Mouse (Mus musculus) cerebellum, adult 9-11 months (tissue): ENCODE measurements at regions not wholly inside any gene's neighbourhood (a gene's known extent, or its start where the extent isn't known, plus 50 kb on each side); places are given as distances from the start of the nearest gene placed in this dataset.

Source experiments
- DNase-seq: peaks from one replicate; pipeline ENCODE4 v3.0.0; 2022

DNA sequence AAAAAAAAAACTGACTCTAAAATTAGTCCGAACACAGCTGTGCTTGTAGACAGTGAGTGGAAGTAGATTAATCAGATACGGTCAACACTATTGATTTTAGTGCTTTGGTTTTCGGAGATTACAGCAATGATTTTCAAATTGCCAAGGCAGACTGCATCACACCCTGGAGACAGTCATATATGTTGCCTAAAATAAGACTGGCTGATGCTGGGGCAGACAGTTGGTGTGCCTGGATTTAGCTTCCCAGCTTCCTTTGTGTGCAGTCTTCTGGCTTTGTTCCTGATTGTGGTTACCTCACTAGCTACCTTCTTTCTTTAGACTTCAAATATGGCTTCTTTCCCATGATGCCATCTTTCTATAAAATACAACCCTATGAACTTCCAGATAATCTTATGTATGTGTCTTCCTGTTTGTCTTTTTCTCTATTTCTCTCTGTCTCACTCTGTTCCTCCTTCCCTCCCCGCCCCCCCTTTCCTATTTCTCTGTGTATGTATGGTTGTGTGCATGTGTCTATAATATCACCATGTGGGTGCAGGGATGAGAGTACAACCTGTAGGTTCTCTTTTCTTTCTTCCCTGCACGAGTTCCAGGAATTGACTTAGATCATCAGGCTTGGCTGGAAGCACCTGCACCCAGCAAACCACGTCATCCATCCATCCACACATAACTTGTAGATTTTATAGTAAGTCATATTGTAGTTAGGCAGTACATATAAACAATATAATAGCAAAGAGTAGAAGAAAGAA, 199.7 kb upstream of the Gm9008 start:
- DNase-seq, result no peak

- DNase-seq, result peak; percentile 3
These were observed 191.2 kb upstream of the Gm9008 start for GRCm38 (mm10) chr6:76688831-76689230.

DNA sequence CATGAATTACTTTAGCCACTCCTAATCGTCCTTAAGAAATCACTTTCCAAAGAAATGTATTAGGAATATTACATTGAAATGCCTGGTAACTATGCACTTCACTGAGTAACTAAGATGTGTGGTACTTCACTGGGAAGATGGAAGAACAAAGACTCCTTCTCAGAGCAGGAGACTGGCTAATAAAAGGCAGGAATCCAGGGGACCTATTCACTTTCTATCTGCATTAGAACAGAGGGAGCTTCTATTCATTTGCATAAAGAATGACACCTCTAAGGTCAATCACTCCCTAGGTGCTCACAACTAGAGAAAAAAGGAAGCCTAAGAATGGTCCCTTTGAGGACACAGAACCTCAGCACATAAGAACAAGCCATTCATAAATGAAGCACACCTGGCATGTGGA, 142.0 kb upstream of the Gm9008 start:
- DNase-seq, result no peak

- DNase-seq, result no peak
These were observed 130.8 kb upstream of the Gm9008 start for GRCm38 (mm10) chr6:76628379-76628778.

DNA sequence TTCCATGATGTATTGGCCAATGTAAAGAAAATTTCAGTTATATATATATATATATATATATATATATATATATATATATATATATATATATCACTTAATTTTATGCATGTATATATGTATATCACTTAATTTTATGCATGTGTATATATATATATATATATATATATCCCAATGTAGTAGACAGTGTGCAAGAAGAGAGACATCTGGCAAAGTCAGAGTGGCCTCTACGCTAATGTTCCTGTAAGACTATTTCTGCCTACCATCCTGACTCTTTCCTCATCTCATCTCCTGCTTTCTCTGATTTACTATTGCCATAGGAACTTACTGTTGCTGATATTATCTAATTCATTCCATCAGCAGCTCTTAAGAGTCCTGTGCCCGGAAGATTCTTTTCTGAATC, 123.9 kb upstream of the Gm9008 start:
- no peak for DNase-seq

DNA sequence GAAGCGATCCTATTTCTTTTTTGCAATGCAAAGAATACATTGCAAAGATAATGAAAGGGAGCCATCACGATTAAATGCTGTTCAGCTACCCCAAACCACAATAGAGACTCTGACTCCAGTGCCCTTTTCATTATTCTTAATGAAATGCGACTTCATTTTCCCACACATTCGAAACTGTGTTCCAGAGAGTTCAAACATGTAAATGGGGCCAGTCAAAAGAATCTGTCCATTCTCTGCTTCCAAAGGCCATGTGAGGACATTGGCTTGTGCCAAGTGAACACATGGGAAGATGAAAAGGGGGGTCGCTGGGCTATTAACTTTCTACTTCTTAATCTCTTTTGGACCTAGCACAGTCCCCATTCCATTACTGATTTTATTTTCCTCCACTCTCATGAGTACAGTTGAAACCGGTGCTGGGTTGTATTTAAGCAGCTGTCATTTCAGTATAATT, 123.2 kb upstream of the Gm9008 start:
- no peak for DNase-seq
